Mouse (Mus musculus): ENCODE measurements at regions not wholly inside any gene's neighbourhood (a gene's known extent, or its start where the extent isn't known, plus 50 kb on each side); places are given as distances from the start of the nearest gene placed in this dataset.

DNA sequence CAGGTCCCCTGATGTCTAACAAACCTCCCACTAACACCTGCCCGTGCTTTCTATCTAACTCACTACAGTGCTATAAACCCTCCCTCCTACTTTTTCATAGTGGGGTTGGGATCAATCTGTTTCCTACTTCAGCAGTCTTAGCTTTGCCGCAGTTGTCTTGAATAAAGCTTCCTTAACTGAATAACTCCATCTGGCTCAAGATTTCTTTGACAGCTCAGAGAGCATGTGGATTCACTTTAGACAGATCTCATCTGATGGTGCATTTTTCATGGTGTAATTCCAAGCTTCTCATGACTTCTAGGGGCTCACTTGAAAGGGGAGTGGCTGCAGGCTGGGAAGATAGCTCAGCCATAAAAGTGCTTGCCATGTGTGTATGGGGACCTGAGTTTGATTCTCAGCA, 313.2 kb upstream of the Dpyd start:
- Histone ChIP-seq H3K27ac (ENCODE audit: low read length) (no peak overlapping the region), H3K4me2 (ENCODE audit: low read length) (no peak overlapping the region), H3K9ac (replicated peaks; ENCODE audit: low read depth, low read length) (no peak overlapping the region), H3K4me3 (replicated peaks; ENCODE audit: low read length) (no peak overlapping the region), H3K9me3 (ENCODE audit: control insufficient read depth, low read length) (no peaks in the 10 kb centered on the region), H3K4me1 (replicated peaks; ENCODE audit: control insufficient read depth, insufficient read depth, low read length) (no peaks in the 10 kb centered on the region), H3K36me3 (ENCODE audit: control insufficient read depth, insufficient read depth) (no peaks in the 10 kb centered on the region), H3K27me3 (replicated peaks; ENCODE audit: control insufficient read depth, insufficient read depth, low read length) (no peaks in the 10 kb centered on the region)
- WGBS, result 70% methylated on average over 2 of the region's 2 CpGs
- no peak for ATAC-seq

DNA sequence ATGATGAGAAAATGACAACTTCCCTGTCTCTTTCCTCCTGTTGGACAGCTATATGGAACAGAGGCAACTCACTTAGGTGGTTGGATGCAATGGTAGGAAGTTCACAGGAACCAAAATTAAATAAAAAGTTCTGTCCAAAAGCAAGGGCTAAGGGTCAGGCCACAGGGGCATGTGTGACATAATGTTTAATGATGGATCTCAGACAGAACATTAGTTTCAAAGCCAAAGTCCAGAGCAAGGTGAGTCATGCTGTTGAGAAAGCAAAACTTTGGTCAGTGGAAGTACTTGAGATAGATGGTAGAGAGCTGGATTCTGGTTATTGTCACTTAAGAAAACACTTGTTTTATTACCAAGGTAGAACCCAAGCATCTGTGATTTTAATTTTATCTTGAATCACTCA, 286.0 kb upstream of the Dpyd start:
- peaks cover 3% of the 10 kb centered on the region; the same call in 1 of the 2 replicates for H3K4me1 ChIP-seq (replicated peaks; ENCODE audit: control insufficient read depth, insufficient read depth, low read length)
- H3K27ac ChIP-seq (ENCODE audit: low read length), result no peak overlapping the region
- no peak overlapping the region for H3K9ac ChIP-seq (replicated peaks; ENCODE audit: low read depth, low read length)
- no peaks in the 10 kb centered on the region for H3K27me3 ChIP-seq (replicated peaks; ENCODE audit: control insufficient read depth, insufficient read depth, low read length)
- no peak overlapping the region for H3K4me3 ChIP-seq (replicated peaks; ENCODE audit: low read length)
- H3K4me2 ChIP-seq (ENCODE audit: low read length), result no peak overlapping the region
- no peaks in the 10 kb centered on the region for H3K9me3 ChIP-seq (ENCODE audit: control insufficient read depth, low read length)
- H3K36me3 ChIP-seq (ENCODE audit: control insufficient read depth, insufficient read depth), result no peaks in the 10 kb centered on the region
- ATAC-seq, result no peak

DNA sequence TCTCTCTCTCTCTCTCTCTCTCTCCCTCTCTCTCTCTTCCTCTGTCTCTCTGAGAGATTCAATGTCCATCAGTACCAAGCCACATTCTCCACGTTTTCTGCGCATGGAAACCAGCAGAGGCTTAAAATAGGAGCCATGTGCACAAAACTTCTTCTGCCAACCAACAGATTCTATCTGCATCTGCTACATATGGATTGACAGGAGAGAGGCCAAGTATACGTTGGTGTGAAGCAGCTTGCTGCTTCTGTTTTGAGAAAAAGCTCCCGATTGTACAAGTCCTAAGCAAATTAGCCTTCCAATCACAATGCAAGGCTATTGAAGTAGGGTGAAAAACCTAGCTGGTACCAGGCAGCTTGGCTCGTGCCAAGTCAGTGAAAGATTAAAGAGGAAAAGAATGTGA, 283.7 kb upstream of the Dpyd start:
- Histone ChIP-seq H3K27me3 (replicated peaks; ENCODE audit: control insufficient read depth, insufficient read depth, low read length) (no peaks in the 10 kb centered on the region), H3K27ac (ENCODE audit: low read length) (no peak overlapping the region; the same call in 1 of the 2 replicates), H3K9me3 (ENCODE audit: control insufficient read depth, low read length) (no peaks in the 10 kb centered on the region), H3K4me3 (replicated peaks; ENCODE audit: low read length) (no peak overlapping the region), H3K36me3 (ENCODE audit: control insufficient read depth, insufficient read depth) (no peaks in the 10 kb centered on the region), H3K4me1 (replicated peaks; ENCODE audit: control insufficient read depth, insufficient read depth, low read length) (peaks cover 3% of the 10 kb centered on the region; the same call in 1 of the 2 replicates), H3K9ac (replicated peaks; ENCODE audit: low read depth, low read length) (no peak overlapping the region), H3K4me2 (ENCODE audit: low read length) (no peak overlapping the region)
- ATAC-seq, result peak; percentile 55; the same call in 1 of the 2 replicates
- 37% methylated on average over 5 of the region's 5 CpGs for WGBS

DNA sequence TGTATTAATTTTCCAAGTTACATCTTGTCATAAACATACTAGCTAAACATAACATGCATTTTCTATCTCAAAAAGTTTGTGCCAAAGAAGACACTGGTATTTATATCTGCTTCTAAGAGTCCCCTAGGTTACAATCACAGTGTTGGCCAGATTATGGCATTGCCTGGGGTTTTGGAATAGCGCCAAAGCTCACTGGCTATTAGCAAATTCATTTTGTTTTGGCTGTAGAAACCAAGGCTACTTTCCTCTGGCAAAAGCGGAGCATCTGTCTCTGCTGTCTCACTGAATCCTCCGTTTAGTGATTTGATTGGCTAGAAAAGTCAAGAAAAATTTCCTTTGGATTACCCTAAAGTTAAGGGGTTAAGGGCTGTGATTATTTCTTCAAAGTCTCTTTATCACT, 275.0 kb upstream of the Dpyd start:
- WGBS, result 48% methylated on average over 3 of the region's 3 CpGs
- H3K27me3 ChIP-seq (replicated peaks; ENCODE audit: control insufficient read depth, insufficient read depth, low read length), result no peaks in the 10 kb centered on the region

DNA sequence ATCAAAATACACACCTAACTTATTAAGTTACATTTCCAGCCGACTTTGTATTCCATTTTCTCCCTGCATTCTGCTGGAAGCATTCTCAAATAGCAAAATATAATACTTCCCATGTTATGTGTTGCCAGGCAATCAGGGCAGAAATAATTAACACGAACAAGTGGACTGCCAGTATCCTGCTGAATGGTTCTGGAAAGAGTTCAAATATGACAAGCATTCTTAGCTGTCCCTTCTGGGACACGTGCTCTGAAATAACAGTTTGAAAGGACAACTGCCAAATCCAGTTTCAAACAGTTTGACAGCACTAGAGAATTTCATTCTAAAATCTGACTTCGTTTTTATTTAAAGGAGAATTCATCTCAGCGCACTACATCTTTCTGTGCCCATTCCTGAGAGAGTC, 236.8 kb upstream of the Dpyd start:
- Histone ChIP-seq H3K27ac (ENCODE audit: low read length) (peak overlapping the region; percentile 56), H3K4me3 (replicated peaks; ENCODE audit: low read length) (no peak overlapping the region), H3K4me1 (replicated peaks; ENCODE audit: control insufficient read depth, insufficient read depth, low read length) (peaks cover 8% of the 10 kb centered on the region), H3K9me3 (ENCODE audit: control insufficient read depth, low read length) (no peaks in the 10 kb centered on the region), H3K36me3 (ENCODE audit: control insufficient read depth, insufficient read depth) (no peaks in the 10 kb centered on the region), H3K4me2 (ENCODE audit: low read length) (no peak overlapping the region), H3K9ac (replicated peaks; ENCODE audit: low read depth, low read length) (no peak overlapping the region), H3K27me3 (replicated peaks; ENCODE audit: control insufficient read depth, insufficient read depth, low read length) (no peaks in the 10 kb centered on the region)
- WGBS, result 36% methylated on average over 5 of the region's 5 CpGs
- peak; percentile 84 for ATAC-seq

More for the DNA sequence above, 275.0 kb upstream of the Dpyd start:
- no peak for ATAC-seq
- H3K4me1 ChIP-seq (replicated peaks; ENCODE audit: control insufficient read depth, insufficient read depth, low read length), result no peaks in the 10 kb centered on the region
- H3K9ac ChIP-seq (replicated peaks; ENCODE audit: low read depth, low read length), result no peak overlapping the region
- H3K9me3 ChIP-seq (ENCODE audit: control insufficient read depth, low read length), result no peaks in the 10 kb centered on the region
- H3K4me2 ChIP-seq (ENCODE audit: low read length), result no peak overlapping the region
- H3K36me3 ChIP-seq (ENCODE audit: control insufficient read depth, insufficient read depth), result no peaks in the 10 kb centered on the region
- H3K4me3 ChIP-seq (replicated peaks; ENCODE audit: low read length), result no peak overlapping the region
- H3K27ac ChIP-seq (ENCODE audit: low read length), result no peak overlapping the region

DNA sequence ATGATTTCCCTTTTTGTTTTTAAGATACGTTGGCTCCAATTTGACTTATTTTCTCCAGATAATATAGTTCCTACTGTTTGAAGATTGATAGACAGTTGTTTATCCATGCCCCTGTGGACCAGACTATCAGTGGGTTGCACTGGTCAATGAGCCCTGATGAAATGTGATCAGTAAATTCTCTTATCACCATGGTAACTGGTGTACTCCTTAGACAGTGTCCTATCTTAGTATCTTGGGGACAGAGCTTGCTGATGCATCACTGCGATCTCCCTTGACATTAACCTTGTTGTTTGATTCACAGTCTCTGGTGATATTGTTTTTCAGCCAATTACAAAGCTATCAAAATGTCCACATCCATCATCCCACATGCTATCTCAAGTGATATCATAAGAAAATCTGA, 233.7 kb upstream of the Dpyd start:
- 93% methylated on average over 2 of the region's 2 CpGs for WGBS
- Histone ChIP-seq H3K9ac (replicated peaks; ENCODE audit: low read depth, low read length) (no peak overlapping the region), H3K27me3 (replicated peaks; ENCODE audit: control insufficient read depth, insufficient read depth, low read length) (no peaks in the 10 kb centered on the region), H3K4me2 (ENCODE audit: low read length) (no peak overlapping the region), H3K27ac (ENCODE audit: low read length) (no peak overlapping the region), H3K4me3 (replicated peaks; ENCODE audit: low read length) (no peak overlapping the region), H3K4me1 (replicated peaks; ENCODE audit: control insufficient read depth, insufficient read depth, low read length) (peaks cover 8% of the 10 kb centered on the region), H3K36me3 (ENCODE audit: control insufficient read depth, insufficient read depth) (no peaks in the 10 kb centered on the region), H3K9me3 (ENCODE audit: control insufficient read depth, low read length) (no peaks in the 10 kb centered on the region)
- ATAC-seq, result no peak

DNA sequence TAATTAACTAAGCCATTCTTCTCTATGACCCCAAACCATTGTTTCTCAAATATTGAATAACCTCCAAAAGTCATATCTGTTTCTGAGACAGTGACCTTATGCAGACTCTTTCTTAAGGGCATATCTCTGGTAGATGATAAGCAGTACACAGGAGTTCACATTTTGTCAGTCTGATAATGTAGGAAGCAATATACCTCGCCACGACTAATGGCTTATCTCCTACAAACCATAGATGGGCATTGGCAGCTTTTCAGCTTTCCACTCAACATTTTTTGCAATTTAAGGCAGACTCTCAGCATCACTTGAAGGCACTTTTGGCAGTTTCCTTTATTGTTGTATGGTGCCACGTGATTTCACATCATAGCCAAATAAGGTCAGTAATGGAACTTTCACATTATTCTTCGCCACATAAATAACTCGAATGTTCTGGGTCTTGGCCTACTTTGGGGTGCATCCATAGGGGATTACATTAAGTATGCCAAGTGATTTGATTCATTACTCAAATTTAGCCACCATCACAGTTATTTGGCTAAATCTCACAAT, 232.7 kb upstream of the Dpyd start:
- H3K9ac ChIP-seq (replicated peaks; ENCODE audit: low read depth, low read length), result no peak overlapping the region
- H3K27ac ChIP-seq (ENCODE audit: low read length), result no peak overlapping the region
- 85% methylated on average over 5 of the region's 5 CpGs for WGBS
- H3K4me3 ChIP-seq (replicated peaks; ENCODE audit: low read length), result no peak overlapping the region
- ATAC-seq, result no peak
- no peak overlapping the region for H3K4me2 ChIP-seq (ENCODE audit: low read length)
- no peaks in the 10 kb centered on the region for H3K36me3 ChIP-seq (ENCODE audit: control insufficient read depth, insufficient read depth)
- H3K9me3 ChIP-seq (ENCODE audit: control insufficient read depth, low read length), result no peaks in the 10 kb centered on the region
- H3K4me1 ChIP-seq (replicated peaks; ENCODE audit: control insufficient read depth, insufficient read depth, low read length), result peaks cover 8% of the 10 kb centered on the region
- H3K27me3 ChIP-seq (replicated peaks; ENCODE audit: control insufficient read depth, insufficient read depth, low read length), result no peaks in the 10 kb centered on the region

DNA sequence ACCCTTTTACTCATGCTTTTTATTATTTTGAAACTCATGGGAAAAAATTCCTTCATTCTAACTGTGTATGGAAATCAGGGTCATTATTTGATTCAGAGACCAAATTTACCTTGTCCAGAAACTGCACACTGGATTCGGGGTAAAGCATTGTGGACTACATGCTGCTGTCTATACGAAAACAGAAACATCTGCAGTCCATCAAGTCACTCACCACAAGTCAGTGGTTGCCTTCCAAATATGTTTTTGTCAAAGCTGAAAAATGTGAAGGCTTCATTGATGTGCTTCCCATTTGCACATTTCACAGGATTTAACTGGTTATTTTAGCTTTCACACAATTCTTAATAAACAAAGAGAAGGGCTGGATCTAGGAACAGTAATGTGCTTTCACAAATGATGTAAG, 230.4 kb upstream of the Dpyd start:
- H3K4me1 ChIP-seq (replicated peaks; ENCODE audit: control insufficient read depth, insufficient read depth, low read length), result no peaks in the 10 kb centered on the region
- H3K9me3 ChIP-seq (ENCODE audit: control insufficient read depth, low read length), result no peaks in the 10 kb centered on the region
- no peak overlapping the region for H3K4me3 ChIP-seq (replicated peaks; ENCODE audit: low read length)
- H3K9ac ChIP-seq (replicated peaks; ENCODE audit: low read depth, low read length), result no peak overlapping the region
- ATAC-seq, result no peak
- no peaks in the 10 kb centered on the region for H3K36me3 ChIP-seq (ENCODE audit: control insufficient read depth, insufficient read depth)
- H3K4me2 ChIP-seq (ENCODE audit: low read length), result no peak overlapping the region
- no peak overlapping the region for H3K27ac ChIP-seq (ENCODE audit: low read length)
- 68% methylated on average over 2 of the region's 2 CpGs for WGBS
- H3K27me3 ChIP-seq (replicated peaks; ENCODE audit: control insufficient read depth, insufficient read depth, low read length), result no peaks in the 10 kb centered on the region

DNA sequence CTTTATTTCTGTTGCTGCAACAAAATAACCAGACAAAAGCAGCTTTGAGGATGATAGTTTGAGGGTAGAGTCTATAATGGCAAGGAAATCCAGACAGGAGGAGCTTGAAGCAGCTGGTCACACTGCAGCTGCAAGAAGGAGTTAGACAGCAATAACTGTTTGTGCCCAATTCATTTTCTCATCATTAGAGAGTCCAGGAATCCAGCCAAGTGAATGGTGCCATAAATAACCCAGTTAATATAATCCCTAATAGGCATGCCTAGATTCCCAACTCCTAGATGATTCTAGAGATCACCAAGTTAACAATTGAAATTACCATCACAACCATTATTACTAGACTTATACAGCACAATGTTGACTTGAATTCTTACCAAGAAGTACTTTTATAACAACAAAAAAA, 223.2 kb upstream of the Dpyd start:
- Histone ChIP-seq H3K36me3 (ENCODE audit: control insufficient read depth, insufficient read depth) (no peaks in the 10 kb centered on the region), H3K9ac (replicated peaks; ENCODE audit: low read depth, low read length) (no peak overlapping the region), H3K27ac (ENCODE audit: low read length) (no peak overlapping the region), H3K4me3 (replicated peaks; ENCODE audit: low read length) (no peak overlapping the region), H3K27me3 (replicated peaks; ENCODE audit: control insufficient read depth, insufficient read depth, low read length) (no peaks in the 10 kb centered on the region), H3K9me3 (ENCODE audit: control insufficient read depth, low read length) (no peaks in the 10 kb centered on the region), H3K4me1 (replicated peaks; ENCODE audit: control insufficient read depth, insufficient read depth, low read length) (no peaks in the 10 kb centered on the region), H3K4me2 (ENCODE audit: low read length) (no peak overlapping the region)
- ATAC-seq, result no peak

DNA sequence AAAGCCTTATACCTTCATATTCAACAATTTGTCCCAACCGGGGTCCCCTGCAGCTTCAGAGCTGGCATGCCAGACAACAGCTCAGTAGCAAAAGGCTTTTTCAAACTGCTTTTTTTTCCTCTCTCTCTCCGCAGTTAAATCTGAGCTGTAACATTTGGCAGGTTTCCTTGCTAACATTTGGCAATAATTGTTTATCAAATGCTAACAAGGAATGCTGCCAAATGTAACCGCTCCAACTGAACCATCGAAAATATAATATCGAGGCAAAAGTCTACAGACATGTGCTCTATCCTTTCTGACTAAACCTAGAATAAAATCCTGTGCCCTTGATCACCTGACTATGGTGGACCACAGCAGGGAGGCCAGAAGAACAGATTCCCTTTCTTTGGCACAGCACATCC, 200.2 kb upstream of the Dpyd start:
- H3K27ac ChIP-seq (ENCODE audit: low read length), result peak overlapping the region; percentile 48; the same call in 1 of the 2 replicates
- no peak overlapping the region for H3K4me3 ChIP-seq (replicated peaks; ENCODE audit: low read length)
- 43% methylated on average over 5 of the region's 5 CpGs for WGBS
- no peaks in the 10 kb centered on the region for H3K9me3 ChIP-seq (ENCODE audit: control insufficient read depth, low read length)
- 0 out of 2 replicates have a peak, but pooled peaks cover 7% of the 10 kb centered on the region for H3K4me1 ChIP-seq (replicated peaks; ENCODE audit: control insufficient read depth, insufficient read depth, low read length)
- no peak overlapping the region for H3K9ac ChIP-seq (replicated peaks; ENCODE audit: low read depth, low read length)
- no peak overlapping the region for H3K4me2 ChIP-seq (ENCODE audit: low read length)
- ATAC-seq, result peak; percentile 74
- H3K36me3 ChIP-seq (ENCODE audit: control insufficient read depth, insufficient read depth), result no peaks in the 10 kb centered on the region
- H3K27me3 ChIP-seq (replicated peaks; ENCODE audit: control insufficient read depth, insufficient read depth, low read length), result no peaks in the 10 kb centered on the region
